Mouse (Mus musculus) CH12.LX (cell line): Measurements from ENCODE around the gene Rbp2.

ENCODE experiments used
- CHD2 ChIP-seq: IDR thresholded peaks from 2 replicates; pipeline ENCODE4 v1.6.1; 2011; ENCODE audit warnings: low read length, improper control_type of control experiment
- CTCF ChIP-seq, 2 experiments: IDR thresholded peaks in 1 of 2; conservative IDR thresholded peaks in 1 of 2; 2 replicates each; pipeline ENCODE4 v1.5.1; 2011 to 2012; ENCODE audit warnings: low read depth in 2 of 2, low read length in 2 of 2, improper control_type of control experiment in 1 of 2, inconsistent platforms in 1 of 2, mild to moderate bottlenecking in 1 of 2, moderate library complexity in 1 of 2
- EP300 ChIP-seq: IDR thresholded peaks from 2 replicates; pipeline ENCODE4 v1.6.1; 2011; ENCODE audit warnings: low read length, improper control_type of control experiment
- JUN ChIP-seq: IDR thresholded peaks from 2 replicates; pipeline ENCODE4 v1.6.1; 2011; ENCODE audit warnings: low read depth, mild to moderate bottlenecking, low read length, improper control_type of control experiment, moderate library complexity; ENCODE audit not compliant: insufficient read depth
- MEF2A ChIP-seq: IDR thresholded peaks from 2 replicates; pipeline ENCODE4 v1.6.1; 2014; ENCODE audit warnings: low read depth, mild to moderate bottlenecking, inconsistent platforms, low read length, improper control_type of control experiment, borderline replicate concordance
- MXI1 ChIP-seq: IDR thresholded peaks from 2 replicates; pipeline ENCODE4 v1.6.1; 2011; ENCODE audit warnings: mild to moderate bottlenecking, low read depth, low read length, improper control_type of control experiment
- POLR2A ChIP-seq: IDR thresholded peaks from 2 replicates; pipeline ENCODE4 v1.6.1; 2011; ENCODE audit warnings: low read depth, mild to moderate bottlenecking, improper control_type of control experiment, low read length
- POLR2AphosphoS2 ChIP-seq: IDR thresholded peaks from 2 replicates; pipeline ENCODE4 v1.6.1; 2011; ENCODE audit warnings: low read depth, low read length, improper control_type of control experiment
- ZKSCAN1 ChIP-seq: IDR thresholded peaks from 2 replicates; pipeline ENCODE4 v1.6.1; 2012; ENCODE audit warnings: low read depth, inconsistent platforms, low read length, improper control_type of control experiment, borderline replicate concordance
- ZMIZ1 ChIP-seq: IDR thresholded peaks from 2 replicates; pipeline ENCODE4 v1.6.1; 2012; ENCODE audit warnings: low read depth, mild to moderate bottlenecking, inconsistent platforms, low read length, improper control_type of control experiment

- no peak for TF ChIP-seq ZMIZ1
- TF ChIP-seq POLR2A, result no peak
- no peak for TF ChIP-seq CTCF (conservative IDR thresholded peaks at IDR 0.05 in 1 of 2, IDR thresholded peaks at IDR 0.05 in 1 of 2; ENCODE audit: low read depth in 2 of 2, low read length in 2 of 2)
- TF ChIP-seq POLR2AphosphoS2, result no peak
- no peak for TF ChIP-seq JUN
- no peak for TF ChIP-seq ZKSCAN1
- no peak for TF ChIP-seq MEF2A
- no peak for TF ChIP-seq CHD2
- no peak for TF ChIP-seq MXI1
- TF ChIP-seq EP300, result no peak
Observed at GRCm38 (mm10) chr9:98497157-98497556, 11.2 kb downstream of the Rbp2 start.
